Comparison of ENCODE assay signal across 10 mouse cellular contexts in the genomic region with DNA sequence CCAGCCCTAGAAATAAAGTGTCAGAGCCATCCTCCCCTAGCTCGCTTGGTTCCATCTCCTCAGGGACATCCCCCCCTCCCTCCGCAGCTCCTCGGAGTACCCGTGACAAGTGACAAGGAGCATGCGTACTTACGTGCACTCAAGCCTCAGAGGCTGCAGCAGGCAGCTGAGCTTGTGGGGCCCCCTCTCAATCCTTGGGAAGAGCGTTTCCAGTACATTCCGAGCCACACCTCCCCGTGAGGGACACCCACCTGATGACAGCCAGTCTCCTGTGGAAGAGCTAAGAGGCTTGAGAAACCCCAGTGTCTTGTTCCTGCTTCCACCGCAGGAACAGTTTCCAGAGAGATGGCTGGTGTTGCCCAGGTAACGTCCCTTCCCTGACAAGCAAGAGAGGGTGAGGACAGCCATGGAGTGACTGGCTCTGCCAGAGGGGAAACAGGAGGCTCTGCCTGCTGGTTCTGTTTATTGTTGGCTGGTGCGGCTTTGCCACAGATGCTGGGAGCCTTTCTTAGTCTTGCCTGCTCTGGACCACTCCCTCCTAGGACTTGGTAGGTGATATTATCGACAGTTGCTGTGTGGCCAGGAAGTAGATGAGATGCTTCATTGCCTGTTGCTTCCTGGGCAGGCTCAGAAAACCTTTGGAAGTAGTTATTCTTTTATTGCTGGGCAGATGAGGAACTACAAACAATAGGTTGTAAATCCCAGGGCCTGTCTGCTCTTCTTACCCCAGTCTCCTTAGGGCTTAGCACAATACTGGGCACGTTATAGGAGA.
DNase-seq lines count a peak whose midpoint lies in the region; ATAC-seq and TF ChIP-seq lines count a peak whose summit lies in the region.
"Had no signal": no experiment of that assay in that cellular context is flagged by ENCODE, and none has a peak within 500 bp of the region (broad histone marks: within the 10 kb centered on the region; RNA-seq: fewer than 3 reads in every experiment).

No protein-coding gene starts in this region.

- peak overlapping the region; percentile 41 for H3K4me2 ChIP-seq in kidney, embryonic 15.5 days
- no peak overlapping the region for H3K4me2 ChIP-seq in forebrain, embryonic 12.5 days
- no peak overlapping the region for H3K4me2 ChIP-seq in kidney, postnatal 0 days (ENCODE audit: low read length)
- H3K4me2 ChIP-seq: liver, embryonic 15.5 days had no signal

- no peaks in the 10 kb centered on the region for H3K36me3 ChIP-seq in kidney, embryonic 15.5 days
- no peaks in the 10 kb centered on the region for H3K36me3 ChIP-seq in forebrain, embryonic 12.5 days (replicated peaks)
- no peaks in the 10 kb centered on the region for H3K36me3 ChIP-seq in kidney, postnatal 0 days (ENCODE audit: insufficient read depth, low read length)
- H3K36me3 ChIP-seq: liver, embryonic 15.5 days had no signal

- no peaks in the 10 kb centered on the region for H3K27me3 ChIP-seq in kidney, embryonic 15.5 days
- no peaks in the 10 kb centered on the region for H3K27me3 ChIP-seq in forebrain, embryonic 12.5 days
- no peaks in the 10 kb centered on the region for H3K27me3 ChIP-seq in kidney, postnatal 0 days (ENCODE audit: insufficient read depth, low read length)
- H3K27me3 ChIP-seq: liver, embryonic 15.5 days had no signal

- peak overlapping the region; percentile 74 for H3K27ac ChIP-seq in kidney, embryonic 15.5 days
- H3K27ac ChIP-seq in forebrain, embryonic 12.5 days: peak overlapping the region; percentile 65
- peak overlapping the region; percentile 33; the same call in 1 of the 2 replicates for H3K27ac ChIP-seq in kidney, postnatal 0 days
- no peak overlapping the region for H3K27ac ChIP-seq in gastrocnemius, adult 2 months
- H3K27ac ChIP-seq: liver, embryonic 15.5 days had no signal

- no peak overlapping the region for H3K9ac ChIP-seq in kidney, embryonic 15.5 days
- no peak overlapping the region for H3K9ac ChIP-seq in forebrain, embryonic 12.5 days
- no peak overlapping the region for H3K9ac ChIP-seq in kidney, postnatal 0 days (ENCODE audit: low read depth, low read length)
- H3K9ac ChIP-seq: liver, embryonic 15.5 days had no signal

- no peak overlapping the region for H3K4me3 ChIP-seq in kidney, embryonic 15.5 days (replicated peaks)
- H3K4me3 ChIP-seq in forebrain, embryonic 12.5 days (replicated peaks): no peak overlapping the region
- H3K4me3 ChIP-seq in kidney, postnatal 0 days (replicated peaks; ENCODE audit: low read depth, low read length): no peak overlapping the region
- no peak overlapping the region for H3K4me3 ChIP-seq in gastrocnemius, adult 2 months
- H3K4me3 ChIP-seq: erythroblast, embryonic 14.5 days; liver, embryonic 15.5 days had no signal

- intact Hi-C loops in gastrocnemius, adult 2 months (cut with DNase I): no loop called here

- peak; percentile 27; the same call in 1 of the 2 replicates for ATAC-seq in kidney, embryonic 15.5 days (replicated peaks; ENCODE audit: low FRiP score)
- ATAC-seq in forebrain, embryonic 12.5 days (ENCODE audit: low FRiP score): peak; percentile 15; the same call in 1 of the 2 replicates
- peak; percentile 15; the same call in 1 of the 2 replicates for ATAC-seq in kidney, postnatal 0 days (replicated peaks; ENCODE audit: low FRiP score, low read depth)

- 13% methylated on average over 14 of the region's 14 CpGs for WGBS in kidney, embryonic 15.5 days
- 60% methylated on average over 14 of the region's 14 CpGs for WGBS in forebrain, embryonic 12.5 days
- WGBS in kidney, postnatal 0 days: 10% methylated on average over 14 of the region's 14 CpGs

- no peak for TF ChIP-seq CTCF in kidney, postnatal 0 days (IDR thresholded peaks at IDR 0.05; ENCODE audit: low read depth)
- no peak for TF ChIP-seq CTCF in gastrocnemius, adult 2 months (IDR thresholded peaks at IDR 0.05)

- H3K4me1 ChIP-seq in kidney, embryonic 15.5 days: peaks cover 34% of the 10 kb centered on the region
- H3K4me1 ChIP-seq in forebrain, embryonic 12.5 days: peaks cover 37% of the 10 kb centered on the region
- peaks cover 16% of the 10 kb centered on the region for H3K4me1 ChIP-seq in kidney, postnatal 0 days (replicated peaks; ENCODE audit: insufficient read depth, low read length)

- DNase-seq in kidney, postnatal 36 days: no peak
- DNase-seq in kidney, postnatal 0 days (ENCODE audit: low spot score): peak; percentile 44
- DNase-seq in retina, embryonic 14.5 days (ENCODE audit: low spot score): peak; percentile 29
- DNase-seq in cerebellum, adult 18-20 months: no peak
- no peak for DNase-seq in spleen, adult 12 weeks (ENCODE audit: low spot score)
- no peak for DNase-seq in gastrocnemius, adult 2 months

- no peaks in the 10 kb centered on the region for H3K9me3 ChIP-seq in kidney, embryonic 15.5 days (replicated peaks)
- H3K9me3 ChIP-seq in forebrain, embryonic 12.5 days: no peaks in the 10 kb centered on the region
- no peaks in the 10 kb centered on the region for H3K9me3 ChIP-seq in kidney, postnatal 0 days (replicated peaks; ENCODE audit: low read length)
- H3K9me3 ChIP-seq: liver, embryonic 15.5 days had no signal

Comparison
In these comparisons a context has a peak if more than half of its experiments do, and no peak if none do; other contexts are left out.
1. DNase-seq: peak in kidney, postnatal 0 days (single experiment) and retina, embryonic 14.5 days (single experiment); none in kidney, postnatal 36 days (0 of 2), cerebellum, adult 18-20 months (0 of 2), spleen, adult 12 weeks (single experiment) and gastrocnemius, adult 2 months (single experiment).
2. Peak in every context shown above with its lines, with median percentiles within 50 percentile points of each other: ATAC-seq.